Mouse (Mus musculus) spleen, adult 2 months (tissue): Measurements from ENCODE around the gene Gcc1. TPM values are rescaled to one million over a fixed set of nuclear protein-coding genes. Genes with fewer than 3 reads are reported as not detected.

Source experiments
- DNase-seq, 2 experiments: peaks; one replicate each; pipeline versions ENCODE4 v3.0.0 to v3.0.0-alpha.2; 2012 to 2021; ENCODE audit warnings: low spot score in 2 of 2, low read depth in 1 of 2
- H3K27ac ChIP-seq: fragments of 200-500 bp; 2 replicates; pipeline ENCODE4 v1.5.1; 2012; ENCODE audit warnings: low read length, inconsistent platforms; ENCODE audit not compliant: insufficient read depth
- H3K27me3 ChIP-seq: fragments of 200-500 bp; 2 replicates; pipeline ENCODE4 v1.6.1; 2012; ENCODE audit warnings: mild to moderate bottlenecking, moderate library complexity, low read length, inconsistent platforms; ENCODE audit not compliant: control insufficient read depth, insufficient read depth
- H3K36me3 ChIP-seq: fragments of 200-500 bp; 2 replicates; pipeline ENCODE4 v1.6.1; 2012; ENCODE audit warnings: mild to moderate bottlenecking, low read length, inconsistent platforms; ENCODE audit not compliant: control insufficient read depth, insufficient read depth
- H3K4me1 ChIP-seq: fragments of 200-500 bp; 2 replicates; pipeline ENCODE4 v1.6.1; 2011; ENCODE audit warnings: inconsistent platforms; ENCODE audit not compliant: control insufficient read depth, insufficient read depth, insufficient read length
- H3K4me3 ChIP-seq: fragments of 200-500 bp; 2 replicates; pipeline ENCODE4 v1.5.1; 2011; ENCODE audit warnings: mild to moderate bottlenecking, inconsistent platforms; ENCODE audit not compliant: insufficient read depth, insufficient read length; ENCODE audit errors: extremely low read depth
- CTCF ChIP-seq: fragments of 200-500 bp; IDR thresholded peaks from 2 replicates; pipeline ENCODE4 v1.5.1; 2011; ENCODE audit warnings: mild to moderate bottlenecking, inconsistent platforms; ENCODE audit not compliant: insufficient read depth, insufficient read length, insufficient replicate concordance; ENCODE audit errors: extremely low read depth
- POLR2A ChIP-seq: fragments of 200-500 bp; IDR thresholded peaks from 2 replicates; pipeline ENCODE4 v1.6.1; 2011; ENCODE audit warnings: low read depth, low read length, inconsistent platforms
- WGBS: fragments of 180-500 bp; shearing (Covaris S2); methylation state at CpG from one replicate; pipeline ENCODE4 v1.1.7; 2018; 5-methylcytosine and 5-hydroxymethylcytosine counted together
- polyA plus RNA-seq: library from polyadenylated mRNA; depleted of rRNA; stranded (reverse); fragments of >200 nt; gene quantifications from 2 replicates; pipeline ENCODE4 v1.2.3, GENCODE M21; 2012

Gene Gcc1
- polyA plus RNA-seq, 1 experiment = 5.1 TPM

DNA sequence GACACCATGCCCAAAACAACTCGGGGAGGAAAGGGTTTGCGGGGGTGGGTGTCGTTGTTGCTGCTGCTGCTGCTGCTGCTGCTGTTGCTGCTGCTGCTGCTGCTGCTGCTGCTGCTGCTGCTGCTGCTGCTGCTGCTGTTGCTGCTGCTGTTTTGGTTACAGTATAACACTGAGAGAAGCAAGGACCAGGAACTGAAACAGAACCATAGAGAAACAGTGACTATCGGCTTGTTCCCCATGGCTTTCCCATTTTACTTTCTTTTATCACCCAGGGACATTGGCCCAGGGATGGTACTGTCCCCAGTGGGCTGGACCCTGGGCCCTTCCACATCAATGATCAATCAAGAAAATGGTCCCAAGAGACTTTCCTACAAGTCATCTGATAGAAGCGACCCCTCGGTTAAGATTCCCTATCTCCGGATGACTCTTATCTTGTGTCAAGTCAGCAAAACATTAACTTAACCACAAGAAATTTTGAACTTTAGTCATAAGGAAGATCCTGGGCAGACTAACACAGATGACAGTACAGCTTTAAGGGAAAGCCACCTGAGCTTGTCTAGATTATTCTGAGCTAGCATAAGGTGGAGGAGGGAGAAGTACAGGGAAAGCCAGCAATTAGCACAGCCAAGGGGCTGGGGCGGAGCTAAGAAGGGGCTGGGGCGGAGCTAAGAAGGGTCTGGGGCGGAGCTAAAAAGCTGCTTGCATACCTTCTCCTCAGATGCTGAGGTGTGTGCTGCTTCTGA, 2.8 kb upstream of the Gcc1 start:
- no peak for TF ChIP-seq POLR2A
- TF ChIP-seq CTCF = no peak
- H3K27me3 ChIP-seq = no peaks in the 10 kb centered on the region
- H3K4me1 ChIP-seq = no peaks in the 10 kb centered on the region
- no peak overlapping the region for H3K4me3 ChIP-seq
- H3K27ac ChIP-seq = no peak overlapping the region
- 86% methylated on average over 10 of the region's 10 CpGs for WGBS
- peaks cover 6% of the 10 kb centered on the region for H3K36me3 ChIP-seq
- no peak for DNase-seq

DNA sequence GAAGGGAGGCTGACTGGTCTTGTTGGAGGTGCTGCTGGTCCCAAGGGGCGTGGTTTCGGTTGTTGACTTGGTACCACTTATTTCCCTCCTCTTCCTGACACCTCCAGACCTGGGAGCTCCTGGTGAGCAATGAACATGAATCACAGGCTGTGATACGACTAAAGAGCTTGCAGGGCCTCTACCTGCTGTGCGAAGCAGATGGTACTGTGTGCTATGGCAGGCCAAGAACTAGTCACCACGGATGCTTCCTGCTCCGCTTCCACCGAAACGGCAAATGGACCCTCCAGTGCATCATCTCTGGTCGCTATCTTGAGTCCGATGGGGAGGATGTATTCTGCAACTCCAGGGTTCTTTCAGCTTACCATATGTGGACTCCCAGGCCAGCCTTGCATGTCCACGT, 1.7 kb upstream of the Gcc1 start:
- no peaks in the 10 kb centered on the region for H3K27me3 ChIP-seq
- WGBS = 92% methylated on average over 11 of the region's 11 CpGs
- no peak for TF ChIP-seq POLR2A
- no peak for TF ChIP-seq CTCF
- no peak for DNase-seq
- H3K36me3 ChIP-seq = peaks cover 12% of the 10 kb centered on the region
- H3K27ac ChIP-seq = no peak overlapping the region
- H3K4me3 ChIP-seq = no peak overlapping the region
- no peaks in the 10 kb centered on the region for H3K4me1 ChIP-seq

DNA sequence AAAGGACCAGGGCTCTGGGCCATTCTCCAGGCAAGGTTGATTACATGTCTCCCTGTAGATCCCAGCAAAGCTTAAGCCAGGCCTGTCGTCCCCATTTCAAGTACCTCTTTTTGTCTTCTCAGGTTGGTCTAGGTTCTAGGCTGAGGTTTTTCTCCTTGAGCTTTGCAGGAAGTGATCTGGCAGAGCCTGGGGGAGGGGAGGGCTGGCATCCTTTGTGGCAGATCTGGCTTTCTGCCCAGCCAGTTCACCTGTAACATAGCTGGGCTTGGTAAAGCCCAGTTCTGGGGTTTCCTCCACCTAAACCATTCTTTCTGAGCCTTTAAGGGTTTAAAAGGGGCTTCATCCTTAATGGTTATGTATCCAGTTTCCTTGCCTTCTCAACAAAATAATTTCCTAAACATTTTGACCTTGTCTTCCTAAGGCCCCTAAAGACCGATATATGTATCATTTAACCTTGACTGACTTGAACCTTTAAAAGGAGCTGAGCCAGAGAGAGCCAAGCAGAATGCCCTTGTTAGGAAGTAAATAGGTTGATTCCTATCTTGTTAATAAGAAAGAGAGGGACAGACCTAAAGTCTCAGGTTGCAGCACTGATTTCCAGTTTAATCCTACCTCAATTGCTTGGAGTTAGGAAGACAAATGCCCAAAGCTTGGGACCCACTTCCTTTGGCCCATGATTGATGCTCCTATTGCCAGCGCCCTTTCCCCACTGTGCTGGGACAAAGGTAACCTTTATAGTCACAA, 922 bp downstream of the Gcc1 start, which contains the start of gene Fscn3:
Fscn3 (plus strand) TSS at position 694 of the 744 bp plus-strand sequence.
- Histone ChIP-seq H3K36me3 (peaks cover 13% of the 10 kb centered on the region), H3K4me3 (no peak within 1 kb of the TSS), H3K4me1 (peaks cover 3% of the 10 kb centered on the region; the same call in 1 of the 2 replicates), H3K27me3 (no peaks in the 10 kb centered on the region), H3K27ac (no peak within 1 kb of the TSS)
- TF ChIP-seq POLR2A (no peak), CTCF (no peak)
- WGBS = 64% methylated on average over 3 of the region's 3 CpGs
- DNase-seq = peak in 1 of 2 experiments; percentile 27

DNA sequence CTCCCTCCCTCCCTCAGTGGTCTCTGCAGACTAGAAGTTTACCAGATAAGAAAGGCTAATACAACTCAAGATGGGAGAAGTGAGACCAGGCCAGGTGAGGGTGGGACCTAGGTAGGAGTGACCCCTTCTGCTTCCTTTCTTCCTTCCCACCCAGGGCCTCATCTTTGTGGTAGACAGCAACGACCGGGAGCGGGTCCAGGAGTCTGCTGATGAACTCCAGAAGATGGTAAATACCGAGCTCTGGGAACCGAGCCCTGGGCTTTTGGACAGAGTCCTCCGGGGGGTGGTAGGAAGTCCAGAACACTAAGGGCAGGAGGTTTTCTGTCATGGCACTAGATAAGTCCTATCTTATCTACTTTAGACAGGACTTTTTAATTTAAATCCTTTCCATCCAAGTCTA, 3.2 kb downstream of the Gcc1 start:
- DNase-seq = no peak
- TF ChIP-seq CTCF (no peak), POLR2A (no peak)
- H3K36me3 ChIP-seq = peaks cover 13% of the 10 kb centered on the region
- H3K4me1 ChIP-seq = peaks cover 12% of the 10 kb centered on the region; the same call in 1 of the 2 replicates
- no peaks in the 10 kb centered on the region for H3K27me3 ChIP-seq
- no peak overlapping the region for H3K27ac ChIP-seq
- peak overlapping the region; percentile 7; the same call in 1 of the 2 replicates for H3K4me3 ChIP-seq
- 92% methylated on average over 6 of the region's 6 CpGs for WGBS

DNA sequence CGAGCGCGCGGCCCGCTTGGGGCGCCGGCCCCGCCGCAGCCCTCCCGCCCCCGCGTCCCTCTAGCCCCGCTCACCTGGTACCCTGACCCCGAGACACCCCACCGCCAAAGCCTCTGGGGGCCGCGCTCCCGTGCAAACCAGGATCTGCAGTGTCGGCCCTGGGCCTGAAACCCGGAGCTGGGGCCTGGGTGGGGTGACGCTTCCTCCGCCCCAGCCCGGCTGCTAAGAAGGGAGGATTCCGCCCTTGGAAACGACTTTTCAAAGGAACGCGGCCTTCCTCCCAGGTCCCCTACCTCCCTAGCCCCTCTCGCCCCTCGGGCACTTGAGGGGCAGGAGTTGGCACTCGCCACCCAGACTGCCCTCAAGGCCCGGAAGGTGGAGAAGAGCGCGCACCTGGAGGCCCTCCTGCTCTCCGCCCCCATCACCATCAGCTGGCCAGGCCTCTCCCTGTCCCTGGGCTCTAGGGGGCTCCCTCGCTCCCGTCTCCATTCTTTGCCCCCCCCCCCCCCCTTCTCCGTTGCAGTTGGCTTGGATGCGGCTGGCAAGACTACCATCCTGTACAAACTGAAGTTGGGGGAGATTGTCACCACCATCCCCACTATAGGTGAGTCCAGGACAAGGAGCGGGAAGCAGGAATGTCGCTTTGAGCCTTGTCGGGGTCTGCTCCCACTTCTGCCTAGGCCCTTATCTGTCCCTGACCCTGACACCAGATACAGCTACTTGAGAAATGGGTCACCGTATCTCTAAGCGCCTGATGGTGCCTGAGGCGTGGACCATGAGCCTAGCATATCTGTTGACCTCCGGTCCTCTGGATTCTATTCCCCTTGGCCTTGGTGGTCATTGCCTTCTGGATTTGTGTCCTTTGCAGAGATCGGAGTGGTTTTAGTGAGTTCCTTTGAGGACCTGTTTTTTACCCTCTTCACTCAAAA, 4.2 kb downstream of the Gcc1 start:
- peak overlapping the region; percentile 51; the same call in 1 of the 2 replicates for H3K27ac ChIP-seq
- H3K4me3 ChIP-seq = peak overlapping the region; percentile 86
- H3K4me1 ChIP-seq = peaks cover 12% of the 10 kb centered on the region; the same call in 1 of the 2 replicates
- 15% methylated on average over 44 of the region's 46 CpGs for WGBS
- TF ChIP-seq POLR2A = no peak
- TF ChIP-seq CTCF = no peak
- peak in 1 of 2 experiments; percentile 34 for DNase-seq
- H3K27me3 ChIP-seq = no peaks in the 10 kb centered on the region
- H3K36me3 ChIP-seq = peaks cover 15% of the 10 kb centered on the region

DNA sequence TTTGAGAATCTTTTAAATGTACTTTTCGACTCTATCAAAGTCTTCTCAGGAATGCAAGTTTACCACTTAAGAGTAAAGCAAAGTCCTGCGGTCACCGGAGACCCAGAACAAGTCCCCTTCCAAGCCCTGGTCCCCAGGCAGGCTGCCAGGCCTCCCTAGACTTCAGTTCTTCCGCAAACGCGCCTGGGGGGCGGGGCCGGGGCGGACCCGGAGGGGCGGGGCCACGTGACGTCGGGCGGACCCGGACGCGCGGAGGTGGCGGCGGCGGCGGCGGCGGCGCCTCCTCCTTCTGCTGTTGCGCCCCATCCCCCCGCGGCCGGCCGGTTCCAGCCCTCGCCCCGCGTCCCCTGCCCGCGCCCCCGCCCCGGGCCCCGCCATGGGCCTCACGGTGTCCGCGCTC, 4.9 kb downstream of the Gcc1 start, which contains the start of gene Arf5:
Arf5 (plus strand) TSS at position 248 of the 400 bp plus-strand sequence.
- peak within 1 kb of the TSS; percentile 86 for H3K4me3 ChIP-seq
- H3K4me1 ChIP-seq = peaks cover 12% of the 10 kb centered on the region; the same call in 1 of the 2 replicates
- WGBS = 2% methylated on average over 28 of the region's 42 CpGs
- peak; percentile 66 to 94 for DNase-seq
- TF ChIP-seq POLR2A (peak; percentile 56; the same call in 1 of the 2 replicates), CTCF (no peak)
- no peaks in the 10 kb centered on the region for H3K27me3 ChIP-seq
- H3K36me3 ChIP-seq = peaks cover 22% of the 10 kb centered on the region
- H3K27ac ChIP-seq = peak within 1 kb of the TSS; percentile 51; the same call in 1 of the 2 replicates
